Mouse (Mus musculus): ENCODE data around the gene Rreb1. TPM values are rescaled to one million over a fixed set of nuclear protein-coding genes. Genes with fewer than 3 reads are reported as not detected.

Rreb1 gene
- polyA plus RNA-seq, 1 experiment from 2014 or later, result 20.6 TPM

DNA sequence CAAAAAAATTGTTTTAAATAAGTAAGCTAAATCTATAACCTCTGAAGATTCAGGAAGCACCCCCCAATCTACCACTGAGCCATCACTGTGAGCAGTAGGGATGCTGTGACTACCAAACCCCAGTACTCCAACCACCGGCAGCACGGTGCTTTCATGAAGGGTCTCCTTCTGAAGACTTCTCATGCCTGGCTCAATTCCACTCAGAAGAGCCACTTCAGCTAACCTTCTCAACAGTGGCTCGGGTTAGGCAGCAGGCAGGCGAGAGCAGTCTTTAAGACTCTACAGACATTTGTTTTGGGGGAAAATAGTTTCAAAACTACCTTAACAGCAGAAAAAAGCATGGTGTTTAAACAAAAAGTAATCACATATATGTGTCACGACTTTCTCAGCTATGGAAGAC, 202.9 kb downstream of the Rreb1 start:
- no peak overlapping the region for H3K4me3 ChIP-seq (ENCODE audit: low read depth, low read length)
- WGBS, result 84% methylated on average over 5 of the region's 5 CpGs
- ATAC-seq (replicated peaks; ENCODE audit: low FRiP score) (no peak), DNase-seq (ENCODE audit: low spot score) (no peak)
- no peak overlapping the region for H3K4me2 ChIP-seq
- H3K9ac ChIP-seq (ENCODE audit: low read depth, low read length), result no peak overlapping the region
- H3K9me3 ChIP-seq (ENCODE audit: control insufficient read depth, low read length), result no peaks in the 10 kb centered on the region
- H3K4me1 ChIP-seq (replicated peaks; ENCODE audit: control insufficient read depth, insufficient read depth, low read length), result no peaks in the 10 kb centered on the region
- no peak overlapping the region for H3K27ac ChIP-seq (ENCODE audit: low read depth, low read length)
- H3K36me3 ChIP-seq (ENCODE audit: control insufficient read depth, insufficient read depth, low read length), result peaks cover 52% of the 10 kb centered on the region
- no peaks in the 10 kb centered on the region for H3K27me3 ChIP-seq (replicated peaks; ENCODE audit: control insufficient read depth, insufficient read depth, low read length)

DNA sequence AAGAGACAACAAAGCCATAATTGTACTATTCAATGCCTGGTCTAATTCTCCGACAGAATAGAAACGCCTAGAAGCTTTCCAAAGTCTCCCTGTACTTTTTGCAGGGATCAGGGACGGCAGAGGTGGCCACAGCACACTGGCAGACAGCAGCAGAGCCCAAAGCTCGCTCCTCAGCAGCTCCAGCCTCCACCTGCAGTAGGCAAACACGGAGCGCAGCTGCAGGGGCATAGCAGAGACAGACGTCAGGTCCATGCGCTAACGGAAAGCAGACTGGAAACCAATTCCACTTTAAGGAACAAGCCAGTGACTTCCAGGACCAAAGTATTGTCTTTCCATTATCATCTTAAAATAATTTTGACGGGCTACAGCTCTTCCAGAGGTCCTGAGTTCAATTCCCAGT, 208.0 kb downstream of the Rreb1 start:
- H3K9me3 ChIP-seq (ENCODE audit: control insufficient read depth, low read length), result no peaks in the 10 kb centered on the region
- H3K27ac ChIP-seq (ENCODE audit: low read depth, low read length), result no peak overlapping the region
- H3K4me3 ChIP-seq (ENCODE audit: low read depth, low read length), result no peak overlapping the region
- WGBS, result 93% methylated on average over 10 of the region's 10 CpGs
- H3K36me3 ChIP-seq (ENCODE audit: control insufficient read depth, insufficient read depth, low read length), result peaks cover 65% of the 10 kb centered on the region
- H3K4me2 ChIP-seq, result no peak overlapping the region
- no peaks in the 10 kb centered on the region for H3K4me1 ChIP-seq (replicated peaks; ENCODE audit: control insufficient read depth, insufficient read depth, low read length)
- ATAC-seq (replicated peaks; ENCODE audit: low FRiP score), result no peak
- DNase-seq (ENCODE audit: low spot score), result no peak
- H3K9ac ChIP-seq (ENCODE audit: low read depth, low read length), result no peak overlapping the region
- no peaks in the 10 kb centered on the region for H3K27me3 ChIP-seq (replicated peaks; ENCODE audit: control insufficient read depth, insufficient read depth, low read length)

DNA sequence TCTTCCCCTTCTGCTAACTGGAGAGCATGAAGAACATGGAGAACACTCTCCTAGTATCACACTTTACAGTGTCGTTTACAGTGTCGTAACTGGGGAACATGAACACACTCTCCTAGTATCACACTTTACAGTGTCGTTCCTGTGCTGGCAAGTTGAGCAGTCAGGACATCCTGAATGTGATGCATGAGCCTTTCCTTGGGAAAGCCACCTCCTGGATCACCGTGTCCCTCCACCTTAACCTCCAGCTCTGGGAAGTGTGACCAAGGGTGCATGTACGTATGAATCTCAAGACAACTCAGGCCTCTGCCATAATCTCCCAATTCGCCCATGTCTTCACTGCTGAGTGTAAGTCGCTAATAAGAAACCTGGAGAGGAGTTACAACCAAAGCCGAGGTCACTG, 211.5 kb downstream of the Rreb1 start:
- Histone ChIP-seq H3K36me3 (ENCODE audit: control insufficient read depth, insufficient read depth, low read length) (peaks cover 44% of the 10 kb centered on the region), H3K9ac (ENCODE audit: low read depth, low read length) (no peak overlapping the region), H3K4me1 (replicated peaks; ENCODE audit: control insufficient read depth, insufficient read depth, low read length) (no peaks in the 10 kb centered on the region; the same call in 1 of the 2 replicates), H3K4me2 (no peak overlapping the region), H3K9me3 (ENCODE audit: control insufficient read depth, low read length) (no peaks in the 10 kb centered on the region), H3K27me3 (replicated peaks; ENCODE audit: control insufficient read depth, insufficient read depth, low read length) (no peaks in the 10 kb centered on the region), H3K27ac (ENCODE audit: low read depth, low read length) (no peak overlapping the region), H3K4me3 (ENCODE audit: low read depth, low read length) (no peak overlapping the region)
- no peak for DNase-seq (ENCODE audit: low spot score)
- no peak for ATAC-seq (replicated peaks; ENCODE audit: low FRiP score)
- WGBS, result 88% methylated on average over 8 of the region's 8 CpGs

- 11% methylated on average over 10 of the region's 10 CpGs for WGBS
- no peaks in the 10 kb centered on the region; the same call in 1 of the 2 replicates for H3K4me1 ChIP-seq (replicated peaks; ENCODE audit: control insufficient read depth, insufficient read depth, low read length)
- H3K36me3 ChIP-seq (ENCODE audit: control insufficient read depth, insufficient read depth, low read length), result peaks cover 20% of the 10 kb centered on the region
- no peak overlapping the region for H3K27ac ChIP-seq (ENCODE audit: low read depth, low read length)
- peak; percentile 41 for DNase-seq (ENCODE audit: low spot score)
- H3K9ac ChIP-seq (ENCODE audit: low read depth, low read length), result peak overlapping the region; percentile 99
- peak overlapping the region; percentile 80 for H3K4me2 ChIP-seq
- H3K27me3 ChIP-seq (replicated peaks; ENCODE audit: control insufficient read depth, insufficient read depth, low read length), result no peaks in the 10 kb centered on the region
- H3K4me3 ChIP-seq (ENCODE audit: low read depth, low read length), result peak overlapping the region; percentile 89
- ATAC-seq (replicated peaks; ENCODE audit: low FRiP score), result no peak
- H3K9me3 ChIP-seq (ENCODE audit: control insufficient read depth, low read length), result no peaks in the 10 kb centered on the region
Observed at GRCm38 (mm10) chr13:37992638-37993371, 214.6 kb downstream of the Rreb1 start.

- Histone ChIP-seq H3K27ac (ENCODE audit: low read depth, low read length) (peak overlapping the region; percentile 86), H3K27me3 (replicated peaks; ENCODE audit: control insufficient read depth, insufficient read depth, low read length) (no peaks in the 10 kb centered on the region), H3K36me3 (ENCODE audit: control insufficient read depth, insufficient read depth, low read length) (peaks cover 20% of the 10 kb centered on the region), H3K9ac (ENCODE audit: low read depth, low read length) (peak overlapping the region; percentile 99), H3K4me3 (ENCODE audit: low read depth, low read length) (peak overlapping the region; percentile 89), H3K9me3 (ENCODE audit: control insufficient read depth, low read length) (no peaks in the 10 kb centered on the region), H3K4me2 (peak overlapping the region; percentile 80), H3K4me1 (replicated peaks; ENCODE audit: control insufficient read depth, insufficient read depth, low read length) (no peaks in the 10 kb centered on the region; the same call in 1 of the 2 replicates)
- ATAC-seq (replicated peaks; ENCODE audit: low FRiP score) (no peak), DNase-seq (ENCODE audit: low spot score) (no peak)
- under 1% methylated on average over 17 of the region's 17 CpGs for WGBS
Observed at GRCm38 (mm10) chr13:37993376-37993703, 215.1 kb downstream of the Rreb1 start.

DNA sequence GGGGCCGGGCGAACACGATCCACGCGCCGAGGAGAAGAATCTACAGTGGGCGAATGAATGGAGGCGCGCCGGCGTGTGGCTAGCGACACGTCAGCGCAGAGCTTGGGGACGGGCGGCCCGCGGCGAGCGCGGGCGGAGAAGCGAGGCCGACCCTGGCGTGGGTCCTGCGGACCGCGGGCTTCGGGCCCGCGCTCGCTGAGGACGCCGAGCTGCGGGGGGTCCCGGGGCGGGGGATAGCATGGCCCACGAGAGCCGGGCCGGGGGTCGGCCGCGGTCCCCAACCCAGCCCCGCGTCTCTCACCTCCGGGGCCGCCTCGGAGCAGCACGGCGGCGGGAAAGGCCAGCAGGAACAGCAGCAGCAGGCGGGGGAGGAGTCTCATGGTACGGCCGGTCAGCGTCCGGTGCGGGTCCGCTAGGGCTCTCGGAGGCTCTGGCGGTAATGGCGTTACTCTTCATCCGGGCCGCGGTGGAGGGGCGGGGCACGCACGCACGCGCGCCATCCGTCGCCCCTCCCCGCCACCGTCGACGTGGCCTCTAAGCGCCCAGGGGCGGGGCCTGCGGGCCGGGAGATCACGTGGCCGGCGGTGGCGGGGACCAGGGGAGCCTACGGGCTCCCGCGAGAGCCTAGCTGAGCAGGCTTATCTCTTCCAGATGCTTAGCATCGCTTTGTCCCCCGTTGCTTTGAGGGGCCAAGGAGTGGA, 215.7 kb downstream of the Rreb1 start, which contains the start of gene Ssr1:
TSS of gene Ssr1 (minus strand) at position 514 of the 701 bp plus-strand sequence.
- peak within 1 kb of the TSS; percentile 99 for H3K9ac ChIP-seq (ENCODE audit: low read depth, low read length)
- ATAC-seq (replicated peaks; ENCODE audit: low FRiP score) (peak; percentile 98), DNase-seq (ENCODE audit: low spot score) (peak; percentile 95)
- no peaks in the 10 kb centered on the region for H3K27me3 ChIP-seq (replicated peaks; ENCODE audit: control insufficient read depth, insufficient read depth, low read length)
- peak within 1 kb of the TSS; percentile 86 for H3K27ac ChIP-seq (ENCODE audit: low read depth, low read length)
- H3K36me3 ChIP-seq (ENCODE audit: control insufficient read depth, insufficient read depth, low read length), result peaks cover 20% of the 10 kb centered on the region
- no peaks in the 10 kb centered on the region; the same call in 1 of the 2 replicates for H3K4me1 ChIP-seq (replicated peaks; ENCODE audit: control insufficient read depth, insufficient read depth, low read length)
- H3K9me3 ChIP-seq (ENCODE audit: control insufficient read depth, low read length), result no peaks in the 10 kb centered on the region
- peak within 1 kb of the TSS; percentile 80 for H3K4me2 ChIP-seq
- H3K4me3 ChIP-seq (ENCODE audit: low read depth, low read length), result peak within 1 kb of the TSS; percentile 89
- WGBS, result under 1% methylated on average over 82 of the region's 89 CpGs

DNA sequence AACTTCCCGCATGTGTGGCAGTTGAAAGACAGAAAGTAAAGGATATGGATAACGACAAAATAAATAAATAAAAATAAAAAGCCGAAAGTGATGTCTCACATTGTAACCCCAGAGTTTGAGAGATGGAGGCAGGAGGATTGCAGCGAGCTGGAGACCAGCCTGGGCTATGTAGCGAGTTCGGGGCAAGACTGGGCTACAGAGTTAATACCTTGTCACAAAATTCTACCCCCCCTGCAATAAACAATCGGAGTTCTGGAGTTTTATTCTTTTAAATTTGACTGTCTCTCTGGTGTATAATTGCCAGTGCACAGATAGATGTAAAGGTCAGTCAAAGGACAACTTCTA, 216.2 kb downstream of the Rreb1 start:
- H3K27ac ChIP-seq (ENCODE audit: low read depth, low read length), result 0 out of 2 replicates have a peak overlapping the region, but pooled peaks have one; percentile 20
- 21% methylated on average over 7 of the region's 7 CpGs for WGBS
- H3K9ac ChIP-seq (ENCODE audit: low read depth, low read length), result peak overlapping the region; percentile 42; the same call in 1 of the 2 replicates
- ATAC-seq (replicated peaks; ENCODE audit: low FRiP score), result peak; percentile 46
- H3K27me3 ChIP-seq (replicated peaks; ENCODE audit: control insufficient read depth, insufficient read depth, low read length), result no peaks in the 10 kb centered on the region
- no peaks in the 10 kb centered on the region for H3K9me3 ChIP-seq (ENCODE audit: control insufficient read depth, low read length)
- H3K4me1 ChIP-seq (replicated peaks; ENCODE audit: control insufficient read depth, insufficient read depth, low read length), result no peaks in the 10 kb centered on the region; the same call in 1 of the 2 replicates
- H3K36me3 ChIP-seq (ENCODE audit: control insufficient read depth, insufficient read depth, low read length), result peaks cover 15% of the 10 kb centered on the region
- DNase-seq (ENCODE audit: low spot score), result no peak
- peak overlapping the region; percentile 89 for H3K4me3 ChIP-seq (ENCODE audit: low read depth, low read length)
- H3K4me2 ChIP-seq, result peak overlapping the region; percentile 52

- Histone ChIP-seq H3K36me3 (ENCODE audit: control insufficient read depth, insufficient read depth, low read length) (no peaks in the 10 kb centered on the region), H3K4me1 (replicated peaks; ENCODE audit: control insufficient read depth, insufficient read depth, low read length) (no peaks in the 10 kb centered on the region; the same call in 1 of the 2 replicates), H3K27me3 (replicated peaks; ENCODE audit: control insufficient read depth, insufficient read depth, low read length) (no peaks in the 10 kb centered on the region), H3K4me2 (no peak overlapping the region), H3K9me3 (ENCODE audit: control insufficient read depth, low read length) (peaks cover 3% of the 10 kb centered on the region; the same call in 1 of the 2 replicates), H3K27ac (ENCODE audit: low read depth, low read length) (no peak overlapping the region), H3K9ac (ENCODE audit: low read depth, low read length) (no peak overlapping the region), H3K4me3 (ENCODE audit: low read depth, low read length) (no peak overlapping the region)
- ATAC-seq (replicated peaks; ENCODE audit: low FRiP score) (peak; percentile 61; the same call in 1 of the 2 replicates), DNase-seq (ENCODE audit: low spot score) (no peak)
- WGBS, result 85% methylated on average over 3 of the region's 3 CpGs
Observed at GRCm38 (mm10) chr13:37999713-38000112, 221.5 kb downstream of the Rreb1 start.

Data from liver, embryonic 11.5 days (tissue).